Mouse (Mus musculus) hindbrain, postnatal 0 days (tissue): ENCODE measurements around the gene Car5a. TPM values are rescaled to one million over a fixed set of nuclear protein-coding genes. Genes with fewer than 3 reads are reported as not detected.

Source experiments
- ATAC-seq: fragments of 200-750 bp; cut with Nextera tagmentation; 2 replicates; pipeline ENCODE4 v1.8.0; 2017; ENCODE audit warnings: mild to moderate bottlenecking, moderate TSS enrichment, moderate library complexity
- DNase-seq: peaks from one replicate; pipeline ENCODE4 v3.0.0-alpha.2; 2015; ENCODE audit warnings: low spot score
- H3K27ac ChIP-seq: fragments of 300-500 bp; sonication (generic); 2 replicates; pipeline ENCODE4 v1.5.1; 2014; ENCODE audit warnings: mild to moderate bottlenecking
- H3K27me3 ChIP-seq: fragments of 300-500 bp; sonication (generic); 2 replicates; pipeline ENCODE4 v1.6.1; 2014; ENCODE audit warnings: low read length, mixed read lengths; ENCODE audit not compliant: insufficient read depth
- H3K36me3 ChIP-seq: fragments of 300-500 bp; sonication (generic); 2 replicates; pipeline ENCODE4 v1.6.1; 2014; ENCODE audit warnings: low read length, mixed read lengths; ENCODE audit not compliant: insufficient read depth
- H3K4me1 ChIP-seq: fragments of 300-500 bp; sonication (generic); 2 replicates; pipeline ENCODE4 v1.6.1; 2014; ENCODE audit warnings: antibody characterized with exemption, low read length, mixed read lengths; ENCODE audit not compliant: insufficient read depth
- H3K4me2 ChIP-seq: fragments of 300-500 bp; sonication (generic); 2 replicates; pipeline ENCODE4 v1.6.1; 2014; ENCODE audit warnings: low read depth, mild to moderate bottlenecking, low read length, moderate library complexity, mixed read lengths
- H3K4me3 ChIP-seq: fragments of 300-500 bp; sonication (generic); 2 replicates; pipeline ENCODE4 v1.5.1; 2014; ENCODE audit warnings: low read length
- H3K9ac ChIP-seq: fragments of 300-500 bp; sonication (generic); replicated peaks from 2 replicates; pipeline ENCODE4 v1.6.1; 2014; ENCODE audit warnings: mild to moderate bottlenecking, low read length, moderate library complexity, mixed read lengths
- H3K9me3 ChIP-seq: fragments of 300-500 bp; sonication (generic); 2 replicates; pipeline ENCODE4 v1.6.1; 2016; ENCODE audit warnings: low read length, mixed read lengths
- CTCF ChIP-seq: IDR thresholded peaks from 2 replicates; pipeline ENCODE4 v1.5.1; 2016; ENCODE audit warnings: antibody characterized with exemption, control low read depth, low read depth
- WGBS: fragments of 180-500 bp; shearing (Covaris S2); extraction: QIAGEN DNeasy Blood & Tissue Kit; methylation state at CpG from one replicate; pipeline ENCODE4 v1.1.7; 2014; 5-methylcytosine and 5-hydroxymethylcytosine counted together
- polyA plus RNA-seq: library from polyadenylated mRNA; unstranded; fragments of >200 nt; fragmentation: Nextera tagmentation; extraction: Ambion mirVana; gene quantifications from 2 replicates; pipeline ENCODE4 v1.2.1, GENCODE M21; 2015
- total RNA-seq: library from RNA; depleted of rRNA; stranded (reverse); fragments of >200 nt; gene quantifications from 2 replicates; pipeline ENCODE4 v1.2.3, GENCODE M21; 2014

The Car5a gene
- total and polyA plus RNA-seq, 2 experiments from 2014 or later = 0.23 to 0.42 TPM

- ATAC-seq = no peak
- H3K36me3 ChIP-seq = no peaks in the 10 kb centered on the region
- H3K27me3 ChIP-seq = no peaks in the 10 kb centered on the region
- H3K4me3 ChIP-seq = no peak overlapping the region
- WGBS = 82% methylated on average over 1 of the region's 1 CpGs
- no peaks in the 10 kb centered on the region for H3K9me3 ChIP-seq
- no peaks in the 10 kb centered on the region for H3K4me1 ChIP-seq
- no peak for DNase-seq
- no peak overlapping the region; the same call in 1 of the 2 replicates for H3K9ac ChIP-seq
- H3K4me2 ChIP-seq = no peak overlapping the region
- no peak for TF ChIP-seq CTCF
- no peak overlapping the region for H3K27ac ChIP-seq
Measured at GRCm38 (mm10) chr8:121958395-121958794, 13.7 kb upstream of the Car5a start.

- ATAC-seq (no peak), DNase-seq (no peak)
- TF ChIP-seq CTCF = no peak
- no peaks in the 10 kb centered on the region for H3K36me3 ChIP-seq
- WGBS = 75% methylated on average over 1 of the region's 1 CpGs
- H3K9me3 ChIP-seq = no peaks in the 10 kb centered on the region
- H3K4me1 ChIP-seq = peaks cover 9% of the 10 kb centered on the region; the same call in 1 of the 2 replicates
- no peak overlapping the region for H3K9ac ChIP-seq
- H3K27ac ChIP-seq = no peak overlapping the region
- no peaks in the 10 kb centered on the region for H3K27me3 ChIP-seq
- H3K4me3 ChIP-seq = no peak overlapping the region
- no peak overlapping the region for H3K4me2 ChIP-seq
Measured at GRCm38 (mm10) chr8:121955825-121956500, 11.3 kb upstream of the Car5a start.

- Histone ChIP-seq H3K27ac (no peak overlapping the region), H3K27me3 (no peaks in the 10 kb centered on the region), H3K9ac (no peak overlapping the region), H3K36me3 (no peaks in the 10 kb centered on the region), H3K9me3 (no peaks in the 10 kb centered on the region), H3K4me2 (no peak overlapping the region), H3K4me1 (peaks cover 9% of the 10 kb centered on the region; the same call in 1 of the 2 replicates), H3K4me3 (no peak overlapping the region)
- 84% methylated on average over 10 of the region's 10 CpGs for WGBS
- no peak for TF ChIP-seq CTCF
- ATAC-seq = no peak
- no peak for DNase-seq
Measured at GRCm38 (mm10) chr8:121954981-121955555, 10.4 kb upstream of the Car5a start.

- Histone ChIP-seq H3K36me3 (no peaks in the 10 kb centered on the region), H3K27ac (no peak overlapping the region), H3K9ac (no peak overlapping the region), H3K27me3 (no peaks in the 10 kb centered on the region), H3K4me1 (peaks cover 9% of the 10 kb centered on the region; the same call in 1 of the 2 replicates), H3K9me3 (no peaks in the 10 kb centered on the region), H3K4me3 (no peak overlapping the region), H3K4me2 (no peak overlapping the region)
- no peak for DNase-seq
- ATAC-seq = no peak
- no peak for TF ChIP-seq CTCF
- WGBS = 67% methylated on average over 3 of the region's 3 CpGs
Measured at GRCm38 (mm10) chr8:121953821-121954545, 9.3 kb upstream of the Car5a start.

GRCm38 (mm10) chr8:121952800-121953199, 8.1 kb upstream of the Car5a start:
- Histone ChIP-seq H3K4me3 (no peak overlapping the region), H3K27ac (no peak overlapping the region), H3K9ac (peak overlapping the region; percentile 31; the same call in 1 of the 2 replicates), H3K36me3 (no peaks in the 10 kb centered on the region), H3K9me3 (no peaks in the 10 kb centered on the region), H3K27me3 (no peaks in the 10 kb centered on the region), H3K4me1 (peaks cover 19% of the 10 kb centered on the region), H3K4me2 (peak overlapping the region; percentile 84)
- WGBS = 85% methylated on average over 7 of the region's 7 CpGs
- no peak for DNase-seq
- TF ChIP-seq CTCF = no peak
- no peak for ATAC-seq

GRCm38 (mm10) chr8:121952122-121952521, 7.4 kb upstream of the Car5a start:
- Histone ChIP-seq H3K9ac (peak overlapping the region; percentile 99; the same call in 1 of the 2 replicates), H3K4me2 (peak overlapping the region; percentile 84), H3K27me3 (no peaks in the 10 kb centered on the region), H3K27ac (no peak overlapping the region), H3K4me3 (no peak overlapping the region), H3K9me3 (no peaks in the 10 kb centered on the region), H3K36me3 (no peaks in the 10 kb centered on the region), H3K4me1 (peaks cover 26% of the 10 kb centered on the region)
- no peak for DNase-seq
- no peak for ATAC-seq
- TF ChIP-seq CTCF = no peak
